Mouse (Mus musculus) hindbrain, embryonic 11.5 days (tissue): Measurements from ENCODE around the gene Atxn7l3b. TPM values are rescaled to one million over a fixed set of nuclear protein-coding genes. Genes with fewer than 3 reads are reported as not detected.
"Not testable (repeated sequence)": the region's sequence is repeated elsewhere in the genome, so short reads cannot be mapped to it uniquely, and the experiment has no call there.

Experiments
- ATAC-seq: fragments of 200-750 bp; cut with Nextera tagmentation; 2 replicates; pipeline ENCODE4 v1.8.0; 2017; ENCODE audit warnings: mild to moderate bottlenecking, moderate TSS enrichment, moderate library complexity; ENCODE audit not compliant: low FRiP score
- DNase-seq: peaks from one replicate; pipeline ENCODE4 v3.0.0-alpha.2; 2015; ENCODE audit warnings: low spot score
- H3K27ac ChIP-seq: fragments of 300-500 bp; sonication (generic); 2 replicates; pipeline ENCODE4 v1.5.1; 2014; ENCODE audit warnings: mild to moderate bottlenecking, low read depth, low read length
- H3K27me3 ChIP-seq: fragments of 300-500 bp; sonication (generic); 2 replicates; pipeline ENCODE4 v1.6.1; 2014; ENCODE audit warnings: mild to moderate bottlenecking, low read length, moderate library complexity, mixed read lengths; ENCODE audit not compliant: control insufficient read depth, insufficient read depth
- H3K36me3 ChIP-seq: fragments of 300-500 bp; sonication (generic); 2 replicates; pipeline ENCODE4 v1.6.1; 2014; ENCODE audit warnings: mild to moderate bottlenecking, low read length, moderate library complexity, mixed read lengths; ENCODE audit not compliant: control insufficient read depth, insufficient read depth
- H3K4me1 ChIP-seq: fragments of 300-500 bp; sonication (generic); replicated peaks from 2 replicates; pipeline ENCODE4 v1.6.1; 2014; ENCODE audit warnings: low read length, mixed read lengths; ENCODE audit not compliant: control insufficient read depth, insufficient read depth
- H3K4me2 ChIP-seq: fragments of 300-500 bp; sonication (generic); replicated peaks from 2 replicates; pipeline ENCODE4 v1.6.1; 2014; ENCODE audit warnings: mild to moderate bottlenecking, low read depth, low read length
- H3K4me3 ChIP-seq: fragments of 300-500 bp; sonication (generic); 2 replicates; pipeline ENCODE4 v1.5.1; 2014; ENCODE audit warnings: low read depth, low read length
- H3K9ac ChIP-seq: fragments of 300-500 bp; sonication (generic); 2 replicates; pipeline ENCODE4 v1.6.1; 2014; ENCODE audit warnings: low read depth, low read length
- H3K9me3 ChIP-seq: fragments of 300-500 bp; sonication (generic); 2 replicates; pipeline ENCODE4 v1.6.1; 2016; ENCODE audit warnings: low read length; ENCODE audit not compliant: control insufficient read depth
- WGBS: fragments of 180-500 bp; shearing (Covaris S2); extraction: QIAGEN DNeasy Blood & Tissue Kit; methylation state at CpG from one replicate; pipeline ENCODE4 v1.1.7; 2014; 5-methylcytosine and 5-hydroxymethylcytosine counted together
- polyA plus RNA-seq: library from polyadenylated mRNA; unstranded; fragments of >200 nt; fragmentation: Nextera tagmentation; extraction: Ambion mirVana; gene quantifications from 2 replicates; pipeline ENCODE4 v1.2.1, GENCODE M21; 2014

Gene Atxn7l3b
- 261 and 268 TPM in 2 replicates for polyA plus RNA-seq

- peak within 1 kb of the TSS; percentile 61 for H3K4me2 ChIP-seq
- DNase-seq (peak; percentile 96), ATAC-seq (peak; percentile 99)
- peak within 1 kb of the TSS; percentile 98 for H3K9ac ChIP-seq
- peak within 1 kb of the TSS; percentile 84 for H3K4me3 ChIP-seq
- no peaks in the 10 kb centered on the region for H3K27me3 ChIP-seq
- no peaks in the 10 kb centered on the region for H3K4me1 ChIP-seq
- peak within 1 kb of the TSS; percentile 92 for H3K27ac ChIP-seq
- no peaks in the 10 kb centered on the region for H3K36me3 ChIP-seq
- WGBS = 1% methylated on average over 67 of the region's 70 CpGs
- no peaks in the 10 kb centered on the region for H3K9me3 ChIP-seq
Measured at GRCm38 (mm10) chr10:112928452-112929221, at the start of gene Atxn7l3b. Atxn7l3b (minus strand) TSS chr10:112929001.

- H3K9ac ChIP-seq = no peak overlapping the region
- no peak for ATAC-seq
- no peak for DNase-seq
- H3K4me3 ChIP-seq = no peak overlapping the region
- H3K9me3 ChIP-seq = no peaks in the 10 kb centered on the region
- H3K36me3 ChIP-seq = no peaks in the 10 kb centered on the region
- H3K4me2 ChIP-seq = no peak overlapping the region
- H3K4me1 ChIP-seq = no peaks in the 10 kb centered on the region
- no peaks in the 10 kb centered on the region for H3K27me3 ChIP-seq
- H3K27ac ChIP-seq = no peak overlapping the region
- WGBS = 64% methylated on average over 4 of the region's 4 CpGs
Measured at GRCm38 (mm10) chr10:112977586-112977985, 48.8 kb upstream of the Atxn7l3b start.

- DNase-seq (no peak), ATAC-seq (no peak; the same call in 1 of the 2 replicates)
- Histone ChIP-seq H3K9ac (no peak overlapping the region), H3K27ac (no peak overlapping the region), H3K27me3 (no peaks in the 10 kb centered on the region), H3K4me3 (no peak overlapping the region), H3K9me3 (no peaks in the 10 kb centered on the region), H3K4me2 (no peak overlapping the region), H3K4me1 (no peaks in the 10 kb centered on the region), H3K36me3 (no peaks in the 10 kb centered on the region)
- 72% methylated on average over 5 of the region's 5 CpGs for WGBS
Measured at GRCm38 (mm10) chr10:112973286-112974026, 44.7 kb upstream of the Atxn7l3b start.

GRCm38 (mm10) chr10:112970002-112970589 is 41.3 kb upstream of the Atxn7l3b start:
- no peak overlapping the region for H3K4me2 ChIP-seq

GRCm38 (mm10) chr10:112967578-112967977 is 38.8 kb upstream of the Atxn7l3b start:
- DNase-seq (no peak), ATAC-seq (no peak)

More at GRCm38 (mm10) chr10:112970002-112970589, 41.3 kb upstream of the Atxn7l3b start:
- Histone ChIP-seq H3K4me3 (no peak overlapping the region), H3K4me1 (no peaks in the 10 kb centered on the region), H3K9ac (no peak overlapping the region), H3K36me3 (no peaks in the 10 kb centered on the region), H3K9me3 (no peaks in the 10 kb centered on the region), H3K27ac (no peak overlapping the region), H3K27me3 (no peaks in the 10 kb centered on the region)
- no peak for ATAC-seq
- WGBS = 73% methylated on average over 2 of the region's 2 CpGs
- no peak for DNase-seq

GRCm38 (mm10) chr10:112962216-112962615 is 33.4 kb upstream of the Atxn7l3b start:
- not testable (repeated sequence) for H3K4me2 ChIP-seq, H3K9ac ChIP-seq, H3K9me3 ChIP-seq, H3K27me3 ChIP-seq, H3K4me1 ChIP-seq, H3K36me3 ChIP-seq, DNase-seq, H3K4me3 ChIP-seq, ATAC-seq, H3K27ac ChIP-seq
- WGBS = 65% methylated on average over 4 of the region's 4 CpGs

More at GRCm38 (mm10) chr10:112967578-112967977, 38.8 kb upstream of the Atxn7l3b start:
- Histone ChIP-seq H3K36me3 (no peaks in the 10 kb centered on the region), H3K27me3 (no peaks in the 10 kb centered on the region), H3K9me3 (no peaks in the 10 kb centered on the region), H3K4me1 (no peaks in the 10 kb centered on the region), H3K4me2 (no peak overlapping the region), H3K27ac (no peak overlapping the region), H3K4me3 (no peak overlapping the region), H3K9ac (no peak overlapping the region)
- WGBS = 80% methylated on average over 2 of the region's 2 CpGs

- no peaks in the 10 kb centered on the region for H3K36me3 ChIP-seq
- no peak overlapping the region for H3K9ac ChIP-seq
- no peak overlapping the region for H3K4me2 ChIP-seq
- H3K27ac ChIP-seq = no peak overlapping the region
- H3K27me3 ChIP-seq = no peaks in the 10 kb centered on the region
- WGBS = 74% methylated on average over 2 of the region's 2 CpGs
- DNase-seq = no peak
- no peak overlapping the region for H3K4me3 ChIP-seq
- no peaks in the 10 kb centered on the region for H3K9me3 ChIP-seq
- no peak for ATAC-seq
- no peaks in the 10 kb centered on the region for H3K4me1 ChIP-seq
Measured at GRCm38 (mm10) chr10:112954140-112954539, 25.3 kb upstream of the Atxn7l3b start.

- WGBS = 86% methylated on average over 3 of the region's 3 CpGs
- Histone ChIP-seq H3K27ac (no peak overlapping the region), H3K4me1 (no peaks in the 10 kb centered on the region), H3K4me3 (no peak overlapping the region), H3K36me3 (no peaks in the 10 kb centered on the region), H3K9ac (no peak overlapping the region), H3K27me3 (no peaks in the 10 kb centered on the region), H3K9me3 (no peaks in the 10 kb centered on the region), H3K4me2 (no peak overlapping the region)
- no peak for ATAC-seq
- no peak for DNase-seq
Measured at GRCm38 (mm10) chr10:112948453-112948852, 19.7 kb upstream of the Atxn7l3b start.
